Mouse (Mus musculus) midbrain, embryonic 10.5 days (tissue): ENCODE results near the gene Rdh16. TPM values are rescaled to one million over a fixed set of nuclear protein-coding genes. Genes with fewer than 3 reads are reported as not detected.
"Not testable (repeated sequence)": the region's sequence is repeated elsewhere in the genome, so short reads cannot be mapped to it uniquely, and the experiment has no call there.

Experiments used
- DNase-seq: peaks from one replicate; pipeline ENCODE4 v3.0.0-alpha.2; 2017; ENCODE audit warnings: low spot score
- H3K27ac ChIP-seq: fragments of 300-500 bp; sonication (generic); replicated peaks from 2 replicates; pipeline ENCODE4 v1.5.1; 2016; ENCODE audit warnings: mild to moderate bottlenecking
- H3K27me3 ChIP-seq: fragments of 300-500 bp; sonication (generic); 2 replicates; pipeline ENCODE4 v1.6.1; 2016; ENCODE audit warnings: low read depth, mild to moderate bottlenecking; ENCODE audit not compliant: poor library complexity, severe bottlenecking
- H3K36me3 ChIP-seq: fragments of 300-500 bp; sonication (generic); 2 replicates; pipeline ENCODE4 v1.6.1; 2016; ENCODE audit warnings: mild to moderate bottlenecking, moderate library complexity
- H3K4me1 ChIP-seq: fragments of 300-500 bp; sonication (generic); 2 replicates; pipeline ENCODE4 v1.6.1; 2016
- H3K4me3 ChIP-seq: fragments of 300-500 bp; sonication (generic); 2 replicates; pipeline ENCODE4 v1.5.1; 2016; ENCODE audit warnings: mild to moderate bottlenecking, moderate library complexity
- H3K9me3 ChIP-seq: fragments of 300-500 bp; sonication (generic); replicated peaks from 2 replicates; pipeline ENCODE4 v1.6.1; 2016; ENCODE audit warnings: mild to moderate bottlenecking
- WGBS: fragments of 180-500 bp; shearing (Covaris S2); methylation state at CpG from one replicate; pipeline ENCODE4 v1.1.7; 2016; 5-methylcytosine and 5-hydroxymethylcytosine counted together
- polyA plus RNA-seq: library from polyadenylated mRNA; unstranded; fragments of >200 nt; fragmentation: Nextera tagmentation; extraction: Ambion mirVana; gene quantifications from 2 replicates; pipeline ENCODE4 v1.2.1, GENCODE M21; 2016

Gene Rdh16
- polyA plus RNA-seq, 1 experiment from 2014 or later = not detected

DNA sequence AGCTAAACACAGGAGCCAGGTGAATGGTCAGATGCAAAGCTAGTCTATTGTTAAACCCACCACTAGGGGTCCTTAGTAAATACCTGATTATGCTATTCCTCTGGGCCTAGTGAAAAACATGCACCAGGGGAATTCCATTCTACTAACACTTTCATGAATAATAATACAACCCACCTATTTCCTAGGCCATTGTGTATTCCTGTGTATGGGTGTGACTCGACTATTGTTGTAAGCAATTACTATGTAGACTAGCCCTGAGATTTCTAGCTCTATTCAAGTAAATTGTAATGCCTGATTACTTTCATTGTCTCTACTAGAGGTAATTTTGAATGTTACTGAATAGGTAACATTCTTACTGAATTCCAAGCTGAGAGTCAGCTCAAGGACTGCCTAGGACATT lies 15.5 kb upstream of the Rdh16 start:
- H3K4me3 ChIP-seq = not testable (repeated sequence)
- 86% methylated on average over 1 of the region's 1 CpGs for WGBS

DNA sequence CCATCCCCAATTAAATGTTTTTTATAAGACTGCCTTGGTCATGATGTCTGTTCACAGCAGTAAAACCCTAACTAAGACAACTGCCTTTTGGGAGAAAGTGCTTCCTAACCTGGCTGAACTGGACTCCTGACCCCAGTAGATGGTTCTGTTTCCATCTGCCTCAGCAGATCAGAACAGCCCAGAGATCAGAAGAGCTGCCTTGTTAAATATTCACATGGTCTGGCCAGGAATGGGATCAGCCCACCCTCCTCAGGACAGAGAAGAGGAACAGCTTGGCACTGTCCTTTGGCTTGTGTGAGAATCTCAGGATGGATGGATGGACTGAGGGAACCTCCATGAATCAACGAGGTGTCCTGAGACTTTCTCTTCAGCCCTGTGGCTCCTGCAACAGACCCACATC lies 1.7 kb upstream of the Rdh16 start:
- Histone ChIP-seq H3K27ac (no peak overlapping the region), H3K4me3 (no peak overlapping the region), H3K9me3 (no peaks in the 10 kb centered on the region), H3K27me3 (no peaks in the 10 kb centered on the region), H3K36me3 (no peaks in the 10 kb centered on the region), H3K4me1 (0 out of 2 replicates have a peak, but pooled peaks cover under 1% of the 10 kb centered on the region)
- DNase-seq = no peak
- WGBS = 83% methylated on average over 1 of the region's 1 CpGs

More for the DNA sequence above, 15.5 kb upstream of the Rdh16 start:
- H3K9me3 ChIP-seq, H3K27ac ChIP-seq, DNase-seq, H3K27me3 ChIP-seq, H3K36me3 ChIP-seq, H3K4me1 ChIP-seq: not testable (repeated sequence)

DNA sequence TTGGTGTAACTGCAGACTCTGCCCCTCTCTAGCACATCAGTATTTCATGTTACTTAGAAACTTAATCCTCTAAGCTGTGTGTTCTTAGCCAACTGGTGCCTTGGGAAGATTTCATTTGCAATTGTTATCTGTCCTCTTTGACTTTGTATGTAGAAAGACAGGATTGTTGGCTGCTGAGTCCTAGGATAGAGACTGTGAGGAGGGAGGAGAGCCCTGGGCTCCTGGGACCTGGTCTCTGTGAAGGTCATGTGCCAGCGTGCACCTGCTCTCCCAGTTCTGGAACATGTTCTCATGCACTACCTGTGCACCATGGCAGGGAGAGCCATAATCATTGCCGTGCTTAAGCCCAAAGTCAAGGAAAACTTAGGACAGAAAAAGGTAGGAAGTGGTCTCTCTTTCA lies 660 bp downstream of the Rdh16 start:
- H3K9me3 ChIP-seq = no peaks in the 10 kb centered on the region
- 100% methylated on average over 2 of the region's 2 CpGs for WGBS
- H3K36me3 ChIP-seq = no peaks in the 10 kb centered on the region
- 0 out of 2 replicates have a peak, but pooled peaks cover 4% of the 10 kb centered on the region for H3K4me1 ChIP-seq
- H3K27ac ChIP-seq = no peak overlapping the region
- H3K27me3 ChIP-seq = no peaks in the 10 kb centered on the region
- no peak overlapping the region for H3K4me3 ChIP-seq
- DNase-seq = no peak

DNA sequence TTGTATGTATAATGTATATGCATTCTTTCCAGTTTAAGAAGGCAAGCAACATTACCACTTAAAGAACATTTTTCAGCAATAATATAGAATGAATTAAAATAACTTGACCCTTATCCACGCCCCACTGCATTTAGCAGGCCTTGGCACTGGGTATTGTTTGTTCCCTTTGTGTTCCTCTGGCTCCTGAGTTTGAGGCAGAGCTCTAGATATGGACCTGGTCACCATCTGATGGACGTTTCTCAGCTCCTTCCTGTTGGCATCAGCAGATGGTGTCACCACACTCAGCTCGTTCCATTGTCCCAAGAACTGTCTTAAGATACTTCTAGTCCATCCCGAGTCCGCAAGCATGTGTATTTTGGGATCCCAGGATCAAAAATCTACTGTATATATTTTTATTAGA lies 1.3 kb downstream of the Rdh16 start:
- no peak overlapping the region for H3K27ac ChIP-seq
- no peaks in the 10 kb centered on the region for H3K36me3 ChIP-seq
- no peak overlapping the region for H3K4me3 ChIP-seq
- WGBS = 86% methylated on average over 5 of the region's 5 CpGs
- H3K4me1 ChIP-seq = 0 out of 2 replicates have a peak, but pooled peaks cover 4% of the 10 kb centered on the region
- no peaks in the 10 kb centered on the region for H3K9me3 ChIP-seq
- no peaks in the 10 kb centered on the region for H3K27me3 ChIP-seq
- no peak for DNase-seq

DNA sequence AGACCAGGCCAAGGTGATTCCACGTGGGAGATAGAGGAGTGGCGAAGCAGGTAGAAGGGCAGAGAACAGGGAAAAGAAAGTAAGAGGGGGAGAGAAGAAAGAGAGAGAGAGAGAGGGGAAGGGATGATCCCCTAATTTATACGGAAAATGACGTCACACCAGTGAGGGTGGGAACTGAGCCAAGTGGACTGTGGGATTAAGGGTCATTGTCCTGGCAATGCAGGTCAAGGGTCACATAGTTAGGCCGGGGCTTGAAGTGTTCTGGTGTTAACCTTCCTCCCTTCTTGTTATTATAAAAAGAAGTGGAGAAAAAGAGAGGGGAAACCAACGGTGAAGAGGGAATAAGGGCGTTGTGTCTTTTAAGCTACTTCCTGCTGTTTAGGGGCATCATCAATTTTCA lies 3.5 kb downstream of the Rdh16 start:
- H3K27ac ChIP-seq = no peak overlapping the region
- 55% methylated on average over 7 of the region's 7 CpGs for WGBS
- no peak for DNase-seq

DNA sequence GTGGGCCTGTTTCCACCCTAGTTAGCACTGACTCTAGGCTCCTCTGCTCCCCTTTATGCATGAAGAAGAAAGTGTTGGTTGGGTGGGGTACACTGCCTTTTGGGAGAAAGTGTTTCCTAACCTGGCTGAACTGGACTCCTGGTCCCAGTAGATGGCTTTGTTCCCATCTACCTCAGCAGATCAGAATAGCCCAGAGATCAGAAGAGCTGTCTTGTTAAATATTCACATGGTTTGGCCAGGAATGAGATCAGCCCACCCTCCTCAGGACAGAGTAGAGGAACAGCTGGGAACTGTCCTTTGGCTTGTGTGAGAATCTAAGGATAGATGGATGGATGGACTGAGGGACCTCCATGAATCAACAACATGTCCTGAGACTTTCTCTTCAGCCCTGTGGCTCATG lies 14.9 kb downstream of the Rdh16 start:
- DNase-seq = no peak
- no peaks in the 10 kb centered on the region for H3K4me1 ChIP-seq

More for the DNA sequence above, 3.5 kb downstream of the Rdh16 start:
- H3K36me3 ChIP-seq = no peaks in the 10 kb centered on the region
- H3K4me3 ChIP-seq = no peak overlapping the region
- H3K27me3 ChIP-seq = no peaks in the 10 kb centered on the region
- 0 out of 2 replicates have a peak, but pooled peaks cover 4% of the 10 kb centered on the region for H3K4me1 ChIP-seq
- no peaks in the 10 kb centered on the region for H3K9me3 ChIP-seq

DNA sequence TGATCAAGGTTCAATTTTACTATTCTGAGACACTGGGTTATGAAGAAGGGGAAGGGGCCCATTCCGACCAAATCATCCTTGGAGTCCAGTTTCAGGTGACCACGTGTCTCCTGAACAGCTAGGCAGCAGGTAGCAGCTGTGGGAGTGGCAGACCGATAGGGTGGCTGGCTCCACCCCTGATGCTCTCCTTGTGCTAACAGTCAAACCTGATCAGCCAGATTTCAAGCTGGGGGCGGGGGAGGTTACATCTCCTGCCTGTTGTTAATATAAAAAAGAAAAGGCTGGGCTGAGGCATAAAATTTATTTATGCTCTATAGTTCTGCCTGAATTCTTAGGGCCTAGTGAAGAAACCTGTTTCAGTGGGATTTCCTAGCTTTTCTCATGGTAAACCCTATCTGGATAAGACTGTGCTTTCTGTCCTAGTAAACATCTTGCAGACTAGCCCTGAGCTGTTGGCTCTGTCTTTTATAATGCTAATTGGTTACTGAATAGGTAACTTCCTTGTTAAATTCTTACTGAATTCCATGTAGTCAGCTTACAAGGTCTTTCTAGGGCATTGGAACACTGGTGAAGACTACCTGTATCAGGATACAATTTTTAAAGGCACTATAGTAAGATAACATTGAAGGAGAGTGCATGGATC lies 16.4 kb downstream of the Rdh16 start:
- not testable (repeated sequence) for H3K27ac ChIP-seq, H3K27me3 ChIP-seq, H3K36me3 ChIP-seq, H3K4me3 ChIP-seq, H3K4me1 ChIP-seq, DNase-seq
- peaks cover 20% of the 10 kb centered on the region for H3K9me3 ChIP-seq
- WGBS = 75% methylated on average over 4 of the region's 4 CpGs

More for the DNA sequence above, 14.9 kb downstream of the Rdh16 start:
- Histone ChIP-seq H3K27ac (no peak overlapping the region), H3K9me3 (peaks cover 18% of the 10 kb centered on the region), H3K27me3 (no peaks in the 10 kb centered on the region), H3K36me3 (no peaks in the 10 kb centered on the region), H3K4me3 (no peak overlapping the region)

DNA sequence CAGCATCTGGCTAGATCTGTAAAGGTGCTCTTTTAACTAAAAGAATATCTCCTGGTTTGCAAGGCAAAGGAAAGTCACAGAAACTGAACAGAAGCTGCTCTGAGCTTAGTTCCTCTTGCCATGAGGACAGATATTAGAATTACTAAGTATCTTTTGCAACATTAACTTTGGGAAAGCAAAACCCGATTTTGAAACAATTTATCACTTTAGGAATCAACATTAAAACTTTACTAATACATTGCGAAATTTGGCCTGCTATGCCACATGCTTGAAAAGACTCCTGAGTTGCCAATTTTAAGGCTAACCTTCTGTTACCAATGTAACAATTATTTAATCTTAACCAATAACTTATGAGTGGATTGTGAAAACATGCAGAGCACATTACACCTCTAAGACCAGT lies 20.9 kb downstream of the Rdh16 start:
- not testable (repeated sequence) for H3K4me1 ChIP-seq, H3K4me3 ChIP-seq, H3K36me3 ChIP-seq, DNase-seq, H3K27ac ChIP-seq, H3K27me3 ChIP-seq
- peaks cover 20% of the 10 kb centered on the region for H3K9me3 ChIP-seq
- whole genome bisulfite sequencing = 86% methylated on average over 2 of the region's 2 CpGs

DNA sequence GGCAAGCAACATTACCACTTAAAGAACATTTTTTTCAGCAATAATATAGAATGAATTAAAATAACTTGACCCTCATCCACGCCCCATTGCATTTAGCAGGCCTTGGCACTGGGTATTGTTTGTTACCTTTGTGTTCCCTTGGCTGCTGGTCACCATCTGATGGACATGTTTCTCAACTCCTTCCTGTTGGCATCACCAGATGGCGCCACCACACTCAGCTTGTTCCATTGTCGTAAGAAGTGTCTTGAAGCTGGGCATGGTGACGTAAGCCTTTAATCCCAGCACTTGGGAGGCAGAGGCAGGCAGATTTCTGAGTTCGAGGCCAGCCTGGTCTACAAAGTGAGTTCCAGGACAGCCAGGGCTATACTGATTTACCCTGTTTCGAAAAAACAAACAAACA lies 24.4 kb downstream of the Rdh16 start:
- Histone ChIP-seq H3K27ac (no peak overlapping the region), H3K9me3 (peaks cover 6% of the 10 kb centered on the region), H3K36me3 (no peaks in the 10 kb centered on the region), H3K4me3 (no peak overlapping the region), H3K27me3 (no peaks in the 10 kb centered on the region), H3K4me1 (no peaks in the 10 kb centered on the region)
- WGBS = 82% methylated on average over 6 of the region's 6 CpGs
- no peak for DNase-seq

DNA sequence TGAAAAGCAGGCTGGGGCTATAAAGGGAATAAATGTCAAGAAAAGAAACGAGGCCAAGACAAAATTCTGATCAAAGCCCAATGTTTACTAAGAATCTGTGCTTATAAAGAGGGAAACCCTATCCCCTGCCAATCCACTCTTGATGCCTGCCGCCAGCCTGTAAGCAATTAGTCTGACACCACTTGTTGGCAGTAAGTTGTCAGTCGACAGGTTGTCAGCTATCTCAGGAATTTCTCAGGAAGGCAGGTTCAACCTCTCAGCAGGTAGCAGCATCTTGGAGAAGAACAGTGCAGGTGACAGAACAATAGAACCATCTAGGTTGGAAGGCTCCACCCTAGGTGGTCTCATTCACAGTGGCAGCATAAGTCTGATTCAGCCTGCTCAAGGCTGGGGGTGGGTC lies 28.2 kb downstream of the Rdh16 start:
- no peak overlapping the region for H3K27ac ChIP-seq
- H3K4me3 ChIP-seq = no peak overlapping the region
- no peaks in the 10 kb centered on the region; the same call in 1 of the 2 replicates for H3K9me3 ChIP-seq
- WGBS = 81% methylated on average over 3 of the region's 3 CpGs
- H3K27me3 ChIP-seq = no peaks in the 10 kb centered on the region
- H3K36me3 ChIP-seq = no peaks in the 10 kb centered on the region
- no peak for DNase-seq
- H3K4me1 ChIP-seq = no peaks in the 10 kb centered on the region

DNA sequence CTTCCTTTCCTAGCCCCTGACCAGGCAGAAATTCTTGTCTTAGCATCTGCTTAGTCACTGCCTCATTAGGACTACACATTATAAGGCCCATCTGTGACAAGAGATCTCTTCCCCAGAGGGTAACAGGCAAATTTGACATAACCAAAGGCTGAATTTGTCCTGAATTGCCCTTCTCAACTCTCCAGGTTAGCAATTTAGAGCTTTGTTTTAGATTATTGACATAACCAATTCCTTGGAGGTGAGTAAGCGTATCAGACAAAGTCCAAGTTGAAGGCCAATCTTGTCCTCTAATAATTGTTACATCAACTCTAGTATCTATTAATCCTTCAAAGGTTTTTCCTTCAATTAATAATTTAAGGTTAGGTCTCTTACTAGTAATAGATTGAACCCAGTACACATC lies 33.2 kb downstream of the Rdh16 start:
- not testable (repeated sequence) for H3K4me1 ChIP-seq, H3K27ac ChIP-seq, H3K9me3 ChIP-seq, H3K4me3 ChIP-seq, H3K27me3 ChIP-seq, H3K36me3 ChIP-seq, DNase-seq
- 98% methylated on average over 1 of the region's 1 CpGs for WGBS

DNA sequence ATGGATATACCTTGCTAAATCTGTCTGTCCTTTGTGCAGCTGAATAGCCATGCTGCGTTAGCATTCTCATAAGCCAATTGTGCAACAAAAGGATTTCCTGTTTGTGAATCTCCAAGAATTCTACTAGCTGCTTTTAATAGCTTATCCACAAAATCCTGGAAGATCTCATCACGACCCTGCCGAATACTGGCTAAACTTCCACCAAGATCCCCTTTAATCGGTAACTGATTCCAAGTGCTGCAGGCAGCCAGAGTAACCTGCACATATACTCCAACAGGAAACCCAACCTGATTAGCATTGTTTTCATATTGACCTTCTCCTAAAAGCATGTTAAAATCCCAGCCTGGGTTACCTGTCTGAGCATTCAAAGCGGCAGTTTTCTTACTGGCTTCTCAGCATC lies 34.3 kb downstream of the Rdh16 start:
- peaks cover 6% of the 10 kb centered on the region; the same call in 1 of the 2 replicates for H3K9me3 ChIP-seq
- H3K4me3 ChIP-seq = no peak overlapping the region
- WGBS = 88% methylated on average over 5 of the region's 5 CpGs
- no peak overlapping the region for H3K27ac ChIP-seq
- DNase-seq = no peak
- H3K36me3 ChIP-seq = no peaks in the 10 kb centered on the region
- H3K4me1 ChIP-seq = no peaks in the 10 kb centered on the region
- H3K27me3 ChIP-seq = no peaks in the 10 kb centered on the region

DNA sequence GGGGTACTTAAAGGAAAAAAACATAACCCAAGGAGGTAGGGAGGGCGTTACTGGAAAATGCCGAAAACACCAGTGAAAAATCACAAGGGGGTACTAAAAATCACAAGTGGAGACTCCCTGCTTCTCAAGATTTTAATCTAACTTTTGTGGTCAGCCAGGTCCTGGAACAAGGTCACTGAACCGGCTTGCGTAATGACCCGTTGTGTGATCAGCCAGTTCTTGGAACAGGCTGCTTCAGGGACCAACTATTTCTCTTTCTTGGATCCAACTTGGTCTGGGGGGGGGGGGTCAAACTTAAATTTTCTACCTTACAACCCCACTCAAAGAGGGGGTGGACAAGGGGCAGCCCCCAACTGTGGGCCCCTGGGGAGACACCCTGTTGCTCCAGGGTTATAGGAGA lies 36.8 kb downstream of the Rdh16 start:
- not testable (repeated sequence) for H3K36me3 ChIP-seq, H3K4me1 ChIP-seq, H3K9me3 ChIP-seq, H3K27ac ChIP-seq, H3K4me3 ChIP-seq, DNase-seq, H3K27me3 ChIP-seq
- 92% methylated on average over 5 of the region's 5 CpGs for WGBS

DNA sequence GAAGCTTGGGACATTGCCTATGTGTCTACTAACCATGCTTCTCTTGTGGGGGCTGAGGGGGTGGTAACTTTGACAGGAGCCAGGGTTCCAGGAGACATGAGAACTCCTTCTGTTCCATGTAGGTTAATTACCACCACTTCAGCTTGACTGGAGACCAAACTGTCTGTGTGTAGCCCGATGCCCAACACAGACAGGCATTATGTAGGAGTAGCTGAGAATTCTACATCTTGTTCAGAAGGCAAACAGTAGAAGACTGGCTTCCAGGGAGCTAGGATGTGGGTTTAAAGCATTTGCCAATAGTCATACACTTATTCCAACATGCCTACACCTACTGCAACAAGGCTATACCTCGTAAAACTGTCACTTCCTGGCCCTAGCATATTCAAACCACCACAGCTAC lies 37.6 kb downstream of the Rdh16 start:
- WGBS = 88% methylated on average over 2 of the region's 2 CpGs
- peaks cover 6% of the 10 kb centered on the region; the same call in 1 of the 2 replicates for H3K9me3 ChIP-seq
- H3K4me1 ChIP-seq = no peaks in the 10 kb centered on the region
- H3K27me3 ChIP-seq = no peaks in the 10 kb centered on the region
- H3K36me3 ChIP-seq = no peaks in the 10 kb centered on the region
- H3K4me3 ChIP-seq = no peak overlapping the region
- H3K27ac ChIP-seq = no peak overlapping the region
- DNase-seq = no peak
